Mouse (Mus musculus) CH12.LX (cell line): Measurements from ENCODE around the gene Gm3415. TPM values are rescaled to one million over a fixed set of nuclear protein-coding genes. Genes with fewer than 3 reads are reported as not detected.

Source experiments
- DNase-seq: peaks from one replicate; pipeline ENCODE4 v3.0.0-alpha.2; 2013; ENCODE audit errors: extremely low read depth
- H3K27ac ChIP-seq: 2 replicates; pipeline ENCODE4 v1.5.1; 2012; ENCODE audit warnings: low read depth, mild to moderate bottlenecking, control low read depth, moderate library complexity; ENCODE audit not compliant: insufficient read depth
- H3K27me3 ChIP-seq: replicated peaks from 2 replicates; pipeline ENCODE3; 2012; ENCODE audit warnings: inconsistent platforms
- H3K36me3 ChIP-seq, 2 experiments: replicated peaks in 1 of 2; 2 replicates each; pipeline versions ENCODE3 to v1.6.1; 2012; ENCODE audit warnings: inconsistent platforms in 1 of 2, low read length in 1 of 2, mild to moderate bottlenecking in 1 of 2, mixed read lengths in 1 of 2, moderate library complexity in 1 of 2; ENCODE audit not compliant: control insufficient read depth in 1 of 2, insufficient read depth in 1 of 2
- H3K4me1 ChIP-seq, 2 experiments: 2 replicates each; pipeline ENCODE4 v1.6.1; 2012; ENCODE audit warnings: inconsistent platforms in 1 of 2, moderate library complexity in 1 of 2; ENCODE audit not compliant: insufficient read depth in 2 of 2, control insufficient read depth in 1 of 2
- H3K4me2 ChIP-seq: 2 replicates; pipeline ENCODE4 v1.6.1; 2012; ENCODE audit warnings: low read depth, mild to moderate bottlenecking, control low read depth; ENCODE audit not compliant: poor library complexity, insufficient read depth, severe bottlenecking
- H3K4me3 ChIP-seq, 3 experiments: fragments of 150-350 bp in 1 of 3; sonication (generic) in 1 of 3; replicated peaks in 1 of 3; 2 replicates each; pipeline versions ENCODE3 to v1.5.1; 2011 to 2012; ENCODE audit warnings: low read depth in 2 of 3, low read length in 2 of 3, mild to moderate bottlenecking in 2 of 3, moderate library complexity in 2 of 3, control low read depth in 1 of 3, improper control_type of control experiment in 1 of 3, inconsistent platforms in 1 of 3, mixed read lengths in 1 of 3; ENCODE audit not compliant: poor library complexity in 1 of 3
- H3K79me2 ChIP-seq: replicated peaks from 2 replicates; pipeline ENCODE4 v1.6.1; 2012; ENCODE audit warnings: mild to moderate bottlenecking, moderate library complexity; ENCODE audit not compliant: control insufficient read depth, poor library complexity, insufficient read depth, severe bottlenecking; ENCODE audit errors: extremely low read depth
- H3K9ac ChIP-seq: 2 replicates; pipeline ENCODE4 v1.6.1; 2012; ENCODE audit warnings: low read depth, mild to moderate bottlenecking, control low read depth, moderate library complexity; ENCODE audit not compliant: insufficient read depth
- H3K9me3 ChIP-seq: replicated peaks from 2 replicates; pipeline ENCODE3; 2012; ENCODE audit warnings: low read length, inconsistent platforms, mixed read lengths
- CTCF ChIP-seq, 2 experiments: IDR thresholded peaks in 1 of 2; conservative IDR thresholded peaks in 1 of 2; 2 replicates each; pipeline ENCODE4 v1.5.1; 2011 to 2012; ENCODE audit warnings: low read depth in 2 of 2, low read length in 2 of 2, improper control_type of control experiment in 1 of 2, inconsistent platforms in 1 of 2, mild to moderate bottlenecking in 1 of 2, moderate library complexity in 1 of 2
- E2F4 ChIP-seq: IDR thresholded peaks from 2 replicates; pipeline ENCODE4 v1.6.1; 2011; ENCODE audit warnings: low read depth, low read length, improper control_type of control experiment; ENCODE audit not compliant: insufficient replicate concordance
- EP300 ChIP-seq: IDR thresholded peaks from 2 replicates; pipeline ENCODE4 v1.6.1; 2011; ENCODE audit warnings: low read length, improper control_type of control experiment
- GABPA ChIP-seq: IDR thresholded peaks from 2 replicates; pipeline ENCODE4 v1.6.1; 2012; ENCODE audit warnings: low read depth, low read length, improper control_type of control experiment, inconsistent platforms; ENCODE audit not compliant: insufficient replicate concordance
- HCFC1 ChIP-seq: IDR thresholded peaks from 2 replicates; pipeline ENCODE4 v1.6.1; 2012; ENCODE audit warnings: low read depth, mild to moderate bottlenecking, inconsistent platforms, low read length, improper control_type of control experiment
- JUND ChIP-seq: conservative IDR thresholded peaks from 2 replicates; pipeline ENCODE4 v1.6.1; 2011; ENCODE audit warnings: low read depth, low read length, improper control_type of control experiment
- KAT2A ChIP-seq: IDR thresholded peaks from 2 replicates; pipeline ENCODE4 v1.6.1; 2012; ENCODE audit warnings: low read length, improper control_type of control experiment, inconsistent platforms; ENCODE audit not compliant: insufficient replicate concordance
- MAX ChIP-seq: IDR thresholded peaks from 2 replicates; pipeline ENCODE4 v1.6.1; 2011; ENCODE audit warnings: low read length, improper control_type of control experiment
- NELFE ChIP-seq: IDR thresholded peaks from 2 replicates; pipeline ENCODE4 v1.6.1; 2011; ENCODE audit warnings: low read depth, low read length, improper control_type of control experiment
- POLR2AphosphoS2 ChIP-seq: IDR thresholded peaks from 2 replicates; pipeline ENCODE4 v1.6.1; 2011; ENCODE audit warnings: low read depth, low read length, improper control_type of control experiment
- RAD21 ChIP-seq: IDR thresholded peaks from 2 replicates; pipeline ENCODE4 v1.6.1; 2011; ENCODE audit warnings: low read depth, mild to moderate bottlenecking, low read length, improper control_type of control experiment, moderate library complexity
- SMC3 ChIP-seq: IDR thresholded peaks from 2 replicates; pipeline ENCODE4 v1.6.1; 2011; ENCODE audit warnings: low read depth, low read length, improper control_type of control experiment
- TCF12 ChIP-seq: IDR thresholded peaks from 2 replicates; pipeline ENCODE4 v1.6.1; 2014; ENCODE audit warnings: low read depth, mild to moderate bottlenecking, inconsistent platforms, low read length, improper control_type of control experiment
- USF2 ChIP-seq: conservative IDR thresholded peaks from 2 replicates; pipeline ENCODE4 v1.6.1; 2011; ENCODE audit warnings: low read depth, low read length, improper control_type of control experiment
- ZC3H11A ChIP-seq: IDR thresholded peaks from 2 replicates; pipeline ENCODE4 v1.6.1; 2012; ENCODE audit warnings: low read depth, mild to moderate bottlenecking, inconsistent platforms, low read length, improper control_type of control experiment
- dilution Hi-C: fragments of 300-500 bp; cut with MboI; formaldehyde crosslinking; loops from 2 replicates; pipeline ENCODE4 v1.14.3; 2020; ENCODE audit warnings: low sequenced_read_pairs; ENCODE audit not compliant: extremely low pct_unique_long_range_greater_than_20kb, extremely low pct_ligation_motif_present
- in situ Hi-C: fragments of 300-500 bp; cut with MboI; formaldehyde crosslinking; loops from 3 replicates; pipeline ENCODE4 v1.14.3; 2019; ENCODE audit warnings: low sequenced_read_pairs, low pct_ligation_motif_present, low pct_unique_long_range_greater_than_20kb, mixed read lengths
- polyA plus RNA-seq: library from polyadenylated mRNA; unstranded; fragments of >175 nt; gene quantifications from 2 replicates; pipeline ENCODE4 v1.2.1, GENCODE M21; 2012; ENCODE audit warnings: low read depth; ENCODE audit not compliant: insufficient read length
- total RNA-seq, 2 experiments: library from RNA; depleted of rRNA; stranded (reverse); fragments of 300-350 nt in 1 of 2; fragments of >200 nt in 1 of 2; gene quantifications; 2 replicates each; pipeline ENCODE4 v1.2.3; 2012 to 2014

Gm3415 gene
- total and polyA plus RNA-seq, 3 experiments, result not detected

DNA sequence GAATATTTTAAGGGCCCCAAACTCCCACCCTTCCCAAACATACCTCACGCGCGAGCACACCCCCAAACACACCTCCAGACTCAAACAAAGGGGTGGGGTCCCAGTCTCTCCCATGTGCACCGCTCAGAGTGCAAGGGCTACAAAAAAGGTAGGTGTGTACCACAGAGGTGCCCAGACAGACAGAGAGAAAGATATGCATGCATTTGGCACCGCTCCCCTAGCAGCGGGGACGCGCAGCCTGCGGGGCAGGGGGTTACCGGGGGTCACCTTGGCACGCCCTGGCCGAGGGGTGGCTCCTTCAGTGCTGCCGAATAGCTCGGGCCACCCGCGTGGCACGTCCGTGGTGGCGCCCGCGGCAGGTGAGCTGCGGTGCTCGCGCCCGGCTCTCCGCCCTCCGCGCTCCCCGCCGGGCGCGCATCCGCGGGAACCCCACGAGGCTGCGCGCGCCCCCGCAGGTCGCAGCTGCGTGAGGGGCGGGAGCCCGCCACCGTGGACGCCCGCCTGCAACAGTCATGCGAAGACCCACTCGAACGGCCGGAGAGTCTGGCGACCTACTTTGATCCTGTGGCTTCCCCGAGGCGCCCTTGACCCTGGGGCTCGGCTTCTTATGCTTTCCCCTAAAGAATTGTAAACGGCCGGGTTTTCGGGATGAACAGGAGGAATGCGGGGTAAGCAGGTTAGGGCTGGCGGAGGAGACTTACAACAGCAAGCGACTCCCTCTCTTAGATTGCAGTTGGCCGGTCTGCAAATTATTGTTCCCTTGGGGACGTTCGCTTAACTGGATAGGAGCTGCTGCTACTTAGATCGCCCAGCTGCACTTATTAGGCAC is 28.8 kb downstream of the Gm3415 start, which contains the start of gene Gpr12:
Gene Gpr12, minus strand, starts transcription at position 762 of the 829 bp plus-strand sequence.
- Histone ChIP-seq H3K27me3 (no peaks in the 10 kb centered on the region), H3K4me1 (no peaks in the 10 kb centered on the region), H3K4me3 (no peak within 1 kb of the TSS), H3K4me2 (no peak within 1 kb of the TSS), H3K79me2 (no peaks in the 10 kb centered on the region), H3K9me3 (peaks cover 2% of the 10 kb centered on the region), H3K27ac (no peak within 1 kb of the TSS)
- in situ Hi-C loops, result no loop called here
- no peak for DNase-seq
- dilution Hi-C loops, result no loop called here
- TF ChIP-seq RAD21 (no peak), GABPA (no peak), POLR2AphosphoS2 (no peak), JUND (no peak), USF2 (no peak), KAT2A (no peak), NELFE (no peak), E2F4 (no peak), CTCF (conservative IDR thresholded peaks at IDR 0.05 in 1 of 2, IDR thresholded peaks at IDR 0.05 in 1 of 2; ENCODE audit: low read depth in 2 of 2, low read length in 2 of 2) (no peak)
- TF ChIP-seq, all 38 proteins: peak for 0
- Histone ChIP-seq H3K9ac (no peak within 1 kb of the TSS), H3K36me3 (no peaks in the 10 kb centered on the region)

DNA sequence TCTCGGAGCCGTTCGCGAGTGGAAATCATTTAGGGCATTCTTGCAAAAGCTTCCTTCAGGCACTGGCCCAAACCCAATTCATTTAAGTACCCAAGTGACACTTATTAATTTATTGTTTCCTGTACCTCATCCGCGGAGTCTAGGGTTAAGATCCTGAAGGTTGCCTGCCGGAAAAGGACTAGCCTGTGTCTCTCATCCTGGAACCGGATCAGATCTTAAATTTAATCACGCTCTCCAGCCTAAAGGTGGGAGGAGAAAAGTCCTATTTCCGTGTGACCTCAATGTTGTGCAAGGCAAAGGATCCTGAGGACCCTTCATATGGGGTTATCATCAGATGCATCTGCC is 29.3 kb downstream of the Gm3415 start:
- TF ChIP-seq JUND, result no peak
- TF ChIP-seq EP300, result no peak
- no peak for TF ChIP-seq MAX
- no peak for TF ChIP-seq POLR2AphosphoS2
- no peak for TF ChIP-seq SMC3
- no peak for TF ChIP-seq TCF12
- TF ChIP-seq HCFC1, result no peak
- TF ChIP-seq ZC3H11A, result no peak
- TF ChIP-seq, all 38 proteins: peak for 0
- dilution Hi-C loops, result no loop called here
- no peak overlapping the region for H3K4me3 ChIP-seq
- no peaks in the 10 kb centered on the region for H3K4me1 ChIP-seq
- in situ Hi-C loops, result no loop called here
- H3K9me3 ChIP-seq, result peaks cover 2% of the 10 kb centered on the region
- no peak overlapping the region for H3K27ac ChIP-seq
- no peaks in the 10 kb centered on the region for H3K27me3 ChIP-seq
- no peaks in the 10 kb centered on the region for H3K79me2 ChIP-seq
- no peak for DNase-seq
- no peaks in the 10 kb centered on the region for H3K36me3 ChIP-seq
- no peak overlapping the region for H3K4me2 ChIP-seq
- no peak overlapping the region for H3K9ac ChIP-seq
